Mouse (Mus musculus) cerebellum, postnatal 4 days (tissue): ENCODE results near the gene Klhl12.

ENCODE experiments used
- DNase-seq, 2 experiments: peaks; one replicate each; pipeline ENCODE4 v3.0.0; 2022; ENCODE audit warnings: low spot score in 2 of 2, mixed read lengths in 1 of 2

Gene Klhl12

DNA sequence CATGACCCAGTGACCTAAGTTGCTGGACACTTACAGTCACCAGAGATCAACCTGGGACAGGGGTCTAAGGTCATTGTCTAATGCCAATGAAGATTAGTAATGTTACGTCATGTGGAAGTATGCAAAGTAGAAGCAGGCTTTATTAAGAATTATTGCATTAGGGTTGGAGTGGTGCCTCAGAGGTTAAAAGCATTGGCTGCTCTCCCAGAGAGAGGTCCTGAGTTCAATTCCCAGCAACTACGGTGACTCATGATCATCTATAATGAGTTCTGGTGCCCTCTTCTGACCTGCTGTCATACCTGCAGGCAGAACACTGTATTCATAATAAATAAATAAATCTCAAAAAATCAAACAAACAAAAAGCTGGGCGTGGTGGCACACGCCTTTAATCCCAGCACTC lies 5.1 kb upstream of the Klhl12 start:
- DNase-seq = no peak

DNA sequence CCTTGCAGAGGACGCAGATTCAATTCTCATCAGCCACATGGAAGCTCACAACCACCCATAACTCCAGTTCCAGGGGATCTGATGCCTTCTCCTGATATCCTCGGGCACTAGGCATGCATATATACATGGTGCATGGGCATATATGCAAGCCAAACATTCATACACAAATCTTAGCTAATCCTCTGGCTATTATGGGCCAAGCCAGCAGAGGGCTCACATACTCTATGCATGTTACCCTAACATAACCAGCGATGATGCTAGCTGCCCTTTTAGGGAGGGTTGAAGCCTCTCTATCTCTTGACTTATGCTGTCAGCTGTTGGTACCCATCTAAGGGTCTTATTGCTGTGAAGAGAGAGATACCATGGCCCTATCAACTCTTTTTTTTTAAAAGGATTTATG lies 4.3 kb upstream of the Klhl12 start:
- DNase-seq = peak in 1 of 2 experiments; percentile 37

- no peak for DNase-seq
These were observed 729 bp downstream of the Klhl12 start for GRCm38 (mm10) chr1:134456060-134456459.

GRCm38 (mm10) chr1:134458139-134458727 lies 2.9 kb downstream of the Klhl12 start:
- DNase-seq = no peak

DNA sequence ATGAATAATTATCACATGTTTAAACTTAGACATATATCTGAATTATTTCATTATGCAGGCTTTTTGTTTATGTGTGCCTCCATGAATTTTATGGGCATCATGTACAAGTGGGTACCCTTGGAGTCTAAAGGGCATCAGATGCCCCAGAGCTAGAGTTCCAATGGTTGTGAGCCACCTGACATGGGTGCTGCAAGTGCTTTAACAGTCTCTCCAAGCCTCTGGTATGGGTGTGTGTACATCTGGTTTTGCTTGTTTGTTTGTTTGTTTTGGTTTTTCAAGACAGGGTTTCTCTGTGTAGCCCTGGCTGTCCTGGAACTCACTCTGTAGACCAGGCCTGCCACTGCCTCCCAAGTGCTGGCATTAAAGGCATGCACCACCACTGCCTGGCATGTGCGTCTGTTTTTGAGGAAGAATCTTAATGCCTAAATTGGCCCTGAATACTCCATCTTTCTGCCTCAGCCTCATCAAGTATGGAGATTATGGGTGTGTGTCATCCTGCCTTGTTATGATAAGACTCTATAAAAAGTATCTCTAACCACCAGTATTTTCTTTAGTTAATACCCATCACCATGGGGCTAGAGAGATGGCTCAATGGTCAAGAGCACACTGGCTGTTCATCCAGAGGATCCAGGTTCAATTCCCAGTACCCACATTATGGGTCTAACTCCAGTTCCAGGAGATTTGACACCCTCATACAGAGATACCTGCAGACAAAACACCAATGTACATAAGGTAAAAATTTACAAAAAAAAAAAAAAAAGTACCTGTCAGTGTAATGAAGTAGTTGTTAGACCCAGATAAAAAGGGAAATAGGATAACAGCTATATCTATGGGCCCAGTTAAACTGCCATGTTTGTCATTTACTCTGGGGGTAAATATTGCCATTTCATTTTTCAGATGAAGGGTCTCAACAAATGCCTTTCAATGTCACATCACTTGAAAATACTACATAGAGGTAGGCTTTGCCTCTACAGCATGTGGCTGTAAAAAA lies 5.3 kb downstream of the Klhl12 start:
- DNase-seq = no peak

DNA sequence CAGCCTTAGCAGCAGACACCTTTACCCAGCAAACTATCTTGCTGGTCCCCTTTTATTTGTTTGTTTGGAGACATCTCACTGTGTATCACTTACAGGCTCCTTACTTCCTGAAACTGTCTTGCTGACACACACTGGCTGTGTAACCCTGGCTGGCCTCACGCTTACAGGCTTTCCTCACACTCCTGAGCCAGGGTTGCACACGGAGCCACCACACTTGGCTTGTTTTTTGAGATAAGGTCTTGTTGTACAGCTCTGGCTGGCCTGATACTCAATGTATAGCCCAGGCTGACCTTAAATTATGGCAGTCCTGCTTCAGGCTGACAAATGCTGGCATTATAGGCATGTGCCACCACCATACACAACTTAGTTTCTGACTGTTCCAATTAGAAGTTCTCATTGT lies 29.3 kb downstream of the Klhl12 start:
- DNase-seq = no peak

- DNase-seq = no peak
These were observed 35.8 kb downstream of the Klhl12 start for GRCm38 (mm10) chr1:134490903-134491801.

DNA sequence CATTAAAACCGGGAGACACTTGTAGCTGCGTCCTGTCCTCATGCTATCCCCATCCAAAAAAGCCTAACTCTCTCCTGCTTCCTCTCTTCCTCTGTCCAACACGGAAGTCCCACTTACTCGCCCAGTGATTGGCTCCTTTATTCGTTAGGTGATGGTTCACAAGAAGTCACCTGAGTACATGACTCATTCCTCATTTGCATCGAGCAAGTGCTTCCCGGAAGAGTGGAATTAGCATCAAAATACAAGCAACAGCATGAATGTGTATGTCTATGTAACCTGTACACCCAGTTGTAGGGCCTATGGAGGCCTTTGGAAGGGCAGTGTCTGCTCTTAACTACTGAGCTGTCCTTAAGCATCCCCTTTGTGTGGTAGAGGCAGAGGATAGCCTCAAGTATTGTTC lies 36.9 kb downstream of the Klhl12 start:
- no peak for DNase-seq

GRCm38 (mm10) chr1:134493496-134493895 lies 38.2 kb downstream of the Klhl12 start:
- DNase-seq = no peak

DNA sequence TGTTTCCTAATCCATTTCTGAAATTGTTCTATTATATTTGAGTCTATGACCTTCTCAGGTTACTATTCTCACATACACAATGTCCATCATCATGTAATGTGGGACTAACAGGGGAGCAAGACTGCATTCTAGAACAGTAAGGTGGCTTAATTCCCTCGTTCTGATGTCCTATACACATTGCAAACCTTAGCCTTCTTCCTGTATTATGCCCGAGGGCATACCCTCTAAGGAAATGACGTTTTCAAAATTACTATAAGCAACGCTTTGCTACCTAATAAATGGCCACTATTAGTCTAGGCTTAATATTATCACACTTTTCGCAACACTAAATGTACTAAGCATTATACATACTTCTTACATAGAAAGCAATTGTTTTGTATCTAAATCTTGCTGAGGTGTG lies 38.6 kb downstream of the Klhl12 start:
- DNase-seq = no peak

DNA sequence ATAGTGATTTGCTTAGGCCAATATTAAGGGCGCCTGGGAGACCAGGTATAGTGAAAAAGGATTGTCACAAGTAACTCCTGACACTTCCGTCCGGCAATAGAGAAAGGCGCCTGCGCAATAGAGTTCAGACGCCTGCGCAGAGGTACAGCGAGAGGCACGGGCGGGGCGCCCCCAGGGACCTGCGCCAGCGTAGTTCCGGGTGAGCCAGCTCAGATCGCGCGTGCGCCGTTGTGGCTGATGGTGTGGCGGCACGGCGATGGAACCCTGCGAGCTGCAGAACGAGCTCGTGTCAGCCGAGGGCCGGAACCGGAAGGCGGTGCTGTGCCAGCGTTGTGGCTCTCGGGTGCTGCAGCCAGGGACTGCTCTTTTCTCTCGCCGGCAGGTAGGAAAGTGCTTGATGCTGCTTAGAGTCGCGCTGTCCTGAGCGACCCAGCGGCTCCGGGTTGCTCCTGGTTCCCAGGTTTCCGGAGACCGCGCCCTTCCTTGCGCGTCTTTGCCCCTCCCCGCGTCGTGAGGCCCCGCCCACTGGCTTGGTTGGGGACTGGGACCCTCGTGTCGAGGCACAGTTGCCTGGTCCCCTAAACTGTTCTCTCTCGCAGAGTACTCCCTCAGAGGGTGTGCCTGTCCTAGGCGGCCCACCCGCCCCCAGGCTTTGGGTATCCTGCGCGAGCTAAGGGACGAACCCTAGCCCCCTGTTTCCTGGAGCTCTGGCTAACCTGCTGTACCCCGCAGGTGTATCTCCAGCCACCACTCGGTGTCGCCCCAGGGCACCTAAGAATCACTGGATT lies 39.3 kb downstream of the Klhl12 start, which contains the start of gene Rabif:
Gene Rabif, plus strand, starts transcription at position 221 of the 788 bp plus-strand sequence.
- DNase-seq = peak; percentile 98 to 99

GRCm38 (mm10) chr1:134495216-134495539 lies 39.8 kb downstream of the Klhl12 start:
- no peak for DNase-seq

DNA sequence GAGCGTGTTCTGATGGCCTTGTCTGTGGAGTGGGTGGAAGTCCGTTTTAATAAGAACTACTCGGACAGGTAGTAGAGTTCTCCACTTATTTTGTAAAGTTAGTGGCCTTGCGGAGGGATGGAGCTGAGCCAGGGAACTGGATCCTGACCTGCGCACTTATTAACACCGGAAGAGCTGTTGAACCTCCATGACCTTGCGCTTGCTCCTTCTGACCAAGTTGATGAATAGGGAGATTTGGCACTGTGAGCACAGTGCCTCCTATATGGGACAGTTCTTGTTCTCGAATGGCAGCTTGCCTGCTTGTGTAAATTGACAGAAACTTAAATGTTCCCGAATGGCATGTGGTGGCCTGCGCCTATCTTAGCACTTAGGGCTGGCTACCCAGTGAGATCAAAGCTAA lies 40.7 kb downstream of the Klhl12 start:
- no peak for DNase-seq

DNA sequence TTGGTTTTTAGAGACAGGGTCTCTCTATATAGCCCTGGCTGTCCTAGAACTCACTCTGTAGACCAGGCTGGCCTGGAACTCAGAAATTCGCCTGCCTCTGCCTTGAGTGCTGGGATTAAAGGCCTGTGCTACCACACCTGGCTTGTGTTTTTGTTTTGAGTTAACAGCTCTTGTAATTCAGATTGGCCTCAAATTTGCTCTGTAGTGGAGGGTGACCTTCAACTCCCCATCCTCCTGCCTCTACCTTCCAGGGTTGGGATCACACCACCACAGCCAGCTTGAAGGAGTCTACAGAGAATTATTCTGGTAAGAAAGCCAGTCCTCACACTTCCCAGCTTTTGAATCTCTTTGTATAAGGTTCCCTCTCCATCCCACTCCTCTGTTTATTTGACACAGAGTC lies 45.6 kb downstream of the Klhl12 start:
- no peak for DNase-seq

DNA sequence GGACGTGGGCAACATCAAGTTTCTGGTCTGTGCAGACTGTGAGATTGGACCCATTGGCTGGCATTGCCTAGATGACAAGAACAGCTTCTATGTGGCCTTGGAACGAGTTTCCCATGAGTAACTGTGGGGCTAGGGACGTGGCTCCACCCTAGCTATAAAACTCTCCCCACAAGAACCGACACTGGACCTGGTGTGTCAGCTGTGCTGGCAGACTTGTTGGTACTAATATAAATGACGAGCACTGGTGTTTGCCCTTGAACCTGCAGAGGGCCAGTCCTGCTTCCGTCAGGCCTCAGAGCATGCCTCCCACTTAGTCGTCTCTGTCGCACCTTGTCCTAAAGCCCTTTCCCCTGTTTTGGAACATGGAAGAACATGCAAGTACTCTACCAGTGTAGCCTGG lies 50.9 kb downstream of the Klhl12 start:
- no peak for DNase-seq

- DNase-seq = no peak
These were observed 54.7 kb downstream of the Klhl12 start for GRCm38 (mm10) chr1:134510018-134510417.

- no peak for DNase-seq
These were observed 56.9 kb downstream of the Klhl12 start for GRCm38 (mm10) chr1:134512183-134512582.

GRCm38 (mm10) chr1:134512584-134512983 lies 57.3 kb downstream of the Klhl12 start:
- DNase-seq = no peak

- peak in 1 of 2 experiments; percentile 11 for DNase-seq
These were observed 58.1 kb downstream of the Klhl12 start for GRCm38 (mm10) chr1:134513312-134513860.

DNA sequence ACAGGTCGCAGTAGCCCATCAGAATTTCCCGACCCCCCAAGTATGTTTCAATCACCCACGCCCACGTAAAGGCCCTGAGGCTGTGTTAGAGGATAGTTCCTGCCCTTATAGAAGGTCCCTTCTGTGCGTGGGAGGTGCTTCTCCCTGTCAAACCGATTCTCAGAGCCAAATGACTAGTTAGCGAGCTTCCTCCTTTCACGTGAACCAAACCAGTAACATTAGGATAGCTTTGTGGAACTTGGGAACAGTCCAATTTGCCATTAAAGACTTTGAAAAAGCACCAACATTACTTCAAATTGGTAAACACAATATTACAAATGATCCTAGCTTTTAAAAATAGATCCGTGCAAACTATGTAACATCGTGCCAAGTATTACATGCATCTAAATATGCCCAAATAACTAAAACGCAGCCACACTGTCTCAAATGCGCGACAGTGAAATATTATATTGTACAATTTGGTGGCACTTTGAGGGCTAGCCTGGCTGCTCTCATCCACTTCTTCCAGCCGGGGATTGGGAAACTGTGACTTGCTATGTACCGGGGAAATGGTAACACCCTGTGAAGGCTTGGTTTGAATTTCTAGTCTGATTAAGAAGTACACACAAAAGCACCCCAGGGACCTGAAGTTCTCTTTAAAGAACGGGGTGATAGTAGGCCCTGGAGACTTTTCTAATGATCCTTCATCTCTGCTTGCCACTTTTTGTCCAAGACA lies 58.7 kb downstream of the Klhl12 start:
- DNase-seq = no peak
